Mouse (Mus musculus) forebrain, embryonic 11.5 days (tissue): ENCODE measurements around the gene BC025920. TPM values are rescaled to one million over a fixed set of nuclear protein-coding genes. Genes with fewer than 3 reads are reported as not detected.
"Not testable (repeated sequence)": the region's sequence is repeated elsewhere in the genome, so short reads cannot be mapped to it uniquely, and the experiment has no call there.

ENCODE experiments used
- ATAC-seq: fragments of 200-750 bp; cut with Nextera tagmentation; replicated peaks from 2 replicates; pipeline ENCODE4 v1.8.0; 2017; ENCODE audit warnings: moderate TSS enrichment; ENCODE audit not compliant: low FRiP score
- DNase-seq: peaks from one replicate; pipeline ENCODE4 v3.0.0-alpha.2; 2017; ENCODE audit warnings: low spot score
- H3K27ac ChIP-seq: fragments of 300-500 bp; sonication (generic); 2 replicates; pipeline ENCODE4 v1.5.1; 2014; ENCODE audit warnings: low read depth, low read length
- H3K27me3 ChIP-seq: fragments of 300-500 bp; sonication (generic); 2 replicates; pipeline ENCODE4 v1.6.1; 2014; ENCODE audit warnings: mild to moderate bottlenecking, low read length, mixed read lengths; ENCODE audit not compliant: control insufficient read depth, insufficient read depth
- H3K36me3 ChIP-seq: fragments of 300-500 bp; sonication (generic); 2 replicates; pipeline ENCODE4 v1.6.1; 2014; ENCODE audit warnings: mild to moderate bottlenecking, low read length, moderate library complexity, mixed read lengths; ENCODE audit not compliant: control insufficient read depth, insufficient read depth
- H3K4me1 ChIP-seq: fragments of 300-500 bp; sonication (generic); replicated peaks from 2 replicates; pipeline ENCODE4 v1.6.1; 2014; ENCODE audit warnings: low read length, mixed read lengths; ENCODE audit not compliant: control insufficient read depth, insufficient read depth
- H3K4me2 ChIP-seq: fragments of 300-500 bp; sonication (generic); 2 replicates; pipeline ENCODE4 v1.6.1; 2014; ENCODE audit warnings: low read depth, mild to moderate bottlenecking, low read length, moderate library complexity, mixed read lengths; ENCODE audit not compliant: severe bottlenecking
- H3K4me3 ChIP-seq: fragments of 300-500 bp; sonication (generic); 2 replicates; pipeline ENCODE4 v1.5.1; 2014; ENCODE audit warnings: low read depth, low read length
- H3K9ac ChIP-seq: fragments of 300-500 bp; sonication (generic); 2 replicates; pipeline ENCODE4 v1.6.1; 2014; ENCODE audit warnings: low read length
- H3K9me3 ChIP-seq: fragments of 300-500 bp; sonication (generic); 2 replicates; pipeline ENCODE4 v1.6.1; 2016; ENCODE audit warnings: low read length, mixed read lengths; ENCODE audit not compliant: control insufficient read depth
- WGBS: fragments of 180-500 bp; shearing (Covaris S2); extraction: QIAGEN DNeasy Blood & Tissue Kit; methylation state at CpG from one replicate; pipeline ENCODE4 v1.1.7; 2014; 5-methylcytosine and 5-hydroxymethylcytosine counted together
- polyA plus RNA-seq: library from polyadenylated mRNA; unstranded; fragments of >200 nt; fragmentation: Nextera tagmentation; extraction: Ambion mirVana; gene quantifications from 2 replicates; pipeline ENCODE4 v1.2.1, GENCODE M21; 2014

BC025920 gene
- polyA plus RNA-seq, 1 experiment from 2014 or later, result 1.6 TPM

- H3K4me1 ChIP-seq, result peaks cover 11% of the 10 kb centered on the region
- H3K9ac ChIP-seq, result no peak overlapping the region
- H3K27me3 ChIP-seq, result no peaks in the 10 kb centered on the region
- H3K4me3 ChIP-seq, result no peak overlapping the region
- no peaks in the 10 kb centered on the region for H3K9me3 ChIP-seq
- H3K4me2 ChIP-seq, result no peak overlapping the region
- no peak for ATAC-seq
- DNase-seq, result peak; percentile 49
- H3K27ac ChIP-seq, result no peak overlapping the region
- 76% methylated on average over 6 of the region's 6 CpGs for WGBS
- H3K36me3 ChIP-seq, result no peaks in the 10 kb centered on the region
These were observed 32.0 kb downstream of the BC025920 start for GRCm38 (mm10) chr10:81638101-81638500.

DNA sequence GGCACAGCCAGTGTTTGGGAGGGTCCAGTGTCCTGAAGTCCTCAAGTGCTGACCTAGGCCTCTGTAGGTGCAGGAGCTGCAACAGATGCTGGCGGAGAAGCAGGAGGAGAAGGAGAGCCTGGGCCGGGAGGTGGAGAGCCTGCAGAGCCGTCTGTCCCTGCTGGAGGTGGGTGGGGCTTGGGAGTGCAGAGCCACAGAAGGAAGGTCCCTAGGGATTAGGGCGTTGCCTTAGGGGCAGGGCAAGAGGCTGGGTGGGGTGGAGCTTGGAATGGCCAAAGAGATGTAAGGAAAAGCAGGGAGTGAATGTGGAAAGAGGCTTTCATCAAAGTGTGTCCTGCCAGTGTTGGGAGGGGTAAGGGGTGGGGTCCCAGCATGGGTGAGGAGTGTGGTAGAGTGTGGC lies 34.8 kb downstream of the BC025920 start:
- H3K36me3 ChIP-seq, H3K27me3 ChIP-seq, H3K4me3 ChIP-seq, ATAC-seq, H3K9me3 ChIP-seq, H3K4me2 ChIP-seq, H3K4me1 ChIP-seq, H3K27ac ChIP-seq, H3K9ac ChIP-seq: not testable (repeated sequence)
- 47% methylated on average over 4 of the region's 4 CpGs for WGBS
- peak; percentile 46 for DNase-seq

- DNase-seq, result peak; percentile 40
- no peak overlapping the region for H3K9ac ChIP-seq
- no peaks in the 10 kb centered on the region for H3K9me3 ChIP-seq
- no peak for ATAC-seq
- peaks cover 8% of the 10 kb centered on the region for H3K4me1 ChIP-seq
- H3K27me3 ChIP-seq, result no peaks in the 10 kb centered on the region
- no peak overlapping the region for H3K4me2 ChIP-seq
- H3K36me3 ChIP-seq, result no peaks in the 10 kb centered on the region
- no peak overlapping the region for H3K27ac ChIP-seq
- 90% methylated on average over 2 of the region's 2 CpGs for WGBS
- H3K4me3 ChIP-seq, result no peak overlapping the region
These were observed 35.5 kb downstream of the BC025920 start for GRCm38 (mm10) chr10:81641566-81641965.

GRCm38 (mm10) chr10:81641978-81642647 lies 36.0 kb downstream of the BC025920 start:
- Histone ChIP-seq H3K4me2 (peak overlapping the region; percentile 96; the same call in 1 of the 2 replicates), H3K36me3 (no peaks in the 10 kb centered on the region), H3K27ac (no peak overlapping the region), H3K4me3 (0 out of 2 replicates have a peak overlapping the region, but pooled peaks have one; percentile 63), H3K4me1 (peaks cover 8% of the 10 kb centered on the region), H3K27me3 (no peaks in the 10 kb centered on the region), H3K9ac (peak overlapping the region; percentile 5), H3K9me3 (no peaks in the 10 kb centered on the region)
- ATAC-seq, result no peak
- 84% methylated on average over 8 of the region's 8 CpGs for WGBS
- peak; percentile 50 for DNase-seq

DNA sequence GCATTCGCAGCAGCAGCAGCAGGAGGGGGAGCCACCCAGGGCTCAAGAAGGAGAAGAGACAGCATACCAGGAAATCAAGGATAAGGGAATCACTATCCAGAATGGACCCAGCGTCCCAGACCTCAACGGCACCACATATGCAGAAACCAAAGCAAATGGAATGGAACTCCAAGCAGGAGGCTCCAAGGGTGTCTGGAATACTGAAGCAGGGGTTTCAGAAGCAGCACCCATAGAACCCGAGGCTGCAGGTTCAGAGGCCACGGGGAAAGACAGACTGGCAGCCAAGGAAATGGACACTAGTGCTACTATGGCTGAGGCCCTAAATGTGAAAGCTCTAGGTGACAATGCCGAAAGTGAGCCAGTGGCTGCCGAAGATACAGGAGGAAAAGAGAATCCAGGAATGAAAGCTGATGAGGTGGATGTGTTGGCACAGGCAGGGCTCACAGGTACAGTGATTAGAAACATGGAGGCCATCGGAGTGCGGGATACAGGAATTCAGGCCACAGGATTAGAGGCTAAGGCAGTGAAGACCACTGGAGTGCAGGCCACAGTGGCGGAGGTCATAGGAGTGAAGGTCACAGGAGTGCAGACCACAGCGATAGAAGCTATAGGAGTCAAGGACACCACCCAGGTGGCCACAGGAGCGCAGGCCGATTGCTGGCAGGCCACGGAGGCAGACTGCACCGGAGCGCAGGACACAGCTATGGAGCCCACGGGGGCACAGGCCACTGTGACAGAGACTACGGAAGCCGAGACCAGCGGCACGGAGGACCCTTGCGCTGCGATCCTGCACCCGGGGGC lies 36.8 kb downstream of the BC025920 start:
- 22% methylated on average over 24 of the region's 24 CpGs for WGBS
- ATAC-seq, result no peak; the same call in 1 of the 2 replicates
- no peaks in the 10 kb centered on the region for H3K9me3 ChIP-seq

DNA sequence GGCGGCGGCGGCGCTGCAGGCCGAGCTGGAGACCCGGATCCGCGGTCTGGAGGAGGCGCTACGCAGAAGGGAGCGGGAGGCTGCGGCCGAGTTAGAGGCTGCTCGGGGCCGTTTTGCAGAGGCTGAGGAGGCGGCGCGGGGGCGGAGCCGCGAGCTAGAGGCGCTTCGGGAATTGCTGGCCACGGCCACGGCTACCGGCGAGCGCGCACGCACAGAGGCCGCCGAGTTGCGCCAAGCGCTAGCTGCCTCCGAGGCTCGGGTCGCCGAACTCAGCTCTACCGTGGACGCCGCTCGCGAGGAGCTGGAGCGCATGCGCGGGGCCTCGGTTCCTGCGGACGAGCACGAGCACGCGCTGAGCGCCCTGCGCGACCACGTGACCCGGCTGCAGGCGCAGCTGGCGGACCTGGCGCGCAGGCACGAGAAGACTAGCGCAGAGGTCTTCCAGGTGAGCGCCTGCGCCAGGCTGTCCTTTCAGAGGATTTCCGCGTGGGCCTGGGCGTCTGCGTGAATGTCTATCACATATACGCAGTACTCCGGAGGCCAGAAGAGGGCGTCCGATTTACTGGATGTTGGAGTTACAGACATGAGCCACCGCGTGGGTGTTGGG lies 37.5 kb downstream of the BC025920 start:
- H3K4me3 ChIP-seq, result peak overlapping the region; percentile 63
- no peaks in the 10 kb centered on the region for H3K36me3 ChIP-seq
- H3K9ac ChIP-seq, result peak overlapping the region; percentile 94
- no peaks in the 10 kb centered on the region for H3K9me3 ChIP-seq
- no peaks in the 10 kb centered on the region for H3K27me3 ChIP-seq
- ATAC-seq, result peak; percentile 89
- peak overlapping the region; percentile 91 for H3K27ac ChIP-seq
- DNase-seq, result peak; percentile 97
- peak overlapping the region; percentile 96 for H3K4me2 ChIP-seq
- WGBS, result under 1% methylated on average over 75 of the region's 75 CpGs
- peaks cover 8% of the 10 kb centered on the region for H3K4me1 ChIP-seq

More for the DNA sequence above, 36.8 kb downstream of the BC025920 start:
- no peaks in the 10 kb centered on the region for H3K36me3 ChIP-seq
- H3K4me2 ChIP-seq, result peak overlapping the region; percentile 96
- H3K4me3 ChIP-seq, result peak overlapping the region; percentile 63
- H3K4me1 ChIP-seq, result peaks cover 8% of the 10 kb centered on the region
- DNase-seq, result peak; percentile 50
- H3K9ac ChIP-seq, result peak overlapping the region; percentile 94
- H3K27me3 ChIP-seq, result no peaks in the 10 kb centered on the region
- peak overlapping the region; percentile 91 for H3K27ac ChIP-seq

GRCm38 (mm10) chr10:81644162-81644561 lies 38.1 kb downstream of the BC025920 start:
- ATAC-seq (peak; percentile 28), DNase-seq (no peak)
- Histone ChIP-seq H3K4me3 (peak overlapping the region; percentile 63), H3K9me3 (no peaks in the 10 kb centered on the region), H3K4me2 (peak overlapping the region; percentile 96), H3K36me3 (no peaks in the 10 kb centered on the region), H3K4me1 (peaks cover 8% of the 10 kb centered on the region), H3K27ac (no peak overlapping the region), H3K27me3 (no peaks in the 10 kb centered on the region), H3K9ac (peak overlapping the region; percentile 94)
- 53% methylated on average over 2 of the region's 2 CpGs for WGBS

GRCm38 (mm10) chr10:81644716-81645115 lies 38.6 kb downstream of the BC025920 start:
- 94% methylated on average over 18 of the region's 18 CpGs for WGBS
- H3K9me3 ChIP-seq, result no peaks in the 10 kb centered on the region
- no peaks in the 10 kb centered on the region for H3K36me3 ChIP-seq
- H3K27ac ChIP-seq, result no peak overlapping the region
- H3K27me3 ChIP-seq, result no peaks in the 10 kb centered on the region
- H3K9ac ChIP-seq, result no peak overlapping the region
- H3K4me2 ChIP-seq, result no peak overlapping the region
- DNase-seq (peak; percentile 56), ATAC-seq (no peak)
- no peak overlapping the region for H3K4me3 ChIP-seq
- H3K4me1 ChIP-seq, result peaks cover 8% of the 10 kb centered on the region
